Mouse (Mus musculus): ENCODE data around the gene Ldlr. TPM values are rescaled to one million over a fixed set of nuclear protein-coding genes. Genes with fewer than 3 reads are reported as not detected.

Ldlr gene
- total and polyA plus RNA-seq, 3 experiments = 69.1 to 90.6 TPM; not detected in 1

DNA sequence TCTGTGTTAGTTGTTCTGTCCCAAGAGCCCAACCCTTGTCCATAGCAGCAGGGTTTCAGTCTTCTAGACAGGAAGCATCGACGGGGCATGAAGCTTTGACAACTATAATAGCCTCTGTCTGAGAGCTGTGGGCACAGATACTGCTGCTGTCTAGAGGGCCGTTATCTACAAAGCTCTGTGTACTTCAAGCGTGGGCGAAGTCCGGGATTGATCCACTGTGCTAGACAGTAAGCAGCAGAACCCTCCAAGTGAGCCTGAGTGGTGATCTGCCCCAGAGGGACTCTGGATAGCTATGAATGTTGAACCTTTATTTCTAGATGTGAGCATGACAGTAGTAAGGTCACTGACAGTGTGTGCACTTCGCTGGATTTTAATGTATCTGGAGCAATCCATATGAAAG lies 34.7 kb upstream of the Ldlr start:
- H3K27me3 ChIP-seq (ENCODE audit: control insufficient read depth in 1 of 2, insufficient read depth in 2 of 2, low read length in 2 of 2) = no peaks in the 10 kb centered on the region
- H3K9me3 ChIP-seq (replicated peaks; ENCODE audit: insufficient read depth, low read length) = no peaks in the 10 kb centered on the region
- peaks cover 0 to 79% of the 10 kb centered on the region in 2 experiments; a peak in 2 of 4 replicates for H3K36me3 ChIP-seq (ENCODE audit: control insufficient read depth in 1 of 2, insufficient read depth in 2 of 2, low read length in 2 of 2)
- no peak overlapping the region for H3K4me3 ChIP-seq (ENCODE audit: control insufficient read depth in 1 of 2, insufficient read depth in 1 of 2, low read depth in 2 of 2, low read length in 2 of 2)
- H3K9ac ChIP-seq (ENCODE audit: control insufficient read depth, low read depth, low read length, poor library complexity, severe bottlenecking) = no peak overlapping the region
- H3K4me1 ChIP-seq (ENCODE audit: control insufficient read depth in 1 of 2, insufficient read depth in 2 of 2, low read length in 2 of 2) = no peaks in the 10 kb centered on the region
- no peak for DNase-seq (ENCODE audit: low read depth, low spot score)
- no peak overlapping the region for H3K27ac ChIP-seq (ENCODE audit: control insufficient read depth, low read depth, low read length)
- no peak for TF ChIP-seq MEF2A (IDR thresholded peaks at IDR 0.05; ENCODE audit: extremely low read depth, insufficient replicate concordance, low read depth, low read length, poor library complexity, severe bottlenecking)
- TF ChIP-seq RAD21 (IDR thresholded peaks at IDR 0.05; ENCODE audit: low read depth, low read length) = no peak
- TF ChIP-seq ETS1 (IDR thresholded peaks at IDR 0.05; ENCODE audit: low read depth, low read length) = no peak
- no peak for TF ChIP-seq MYC (IDR thresholded peaks at IDR 0.05; ENCODE audit: low read depth, low read length)
- no peak for TF ChIP-seq NELFE (IDR thresholded peaks at IDR 0.05; ENCODE audit: low read depth, low read length)
- TF ChIP-seq CHD2 (IDR thresholded peaks at IDR 0.05; ENCODE audit: low read length) = no peak
- no peak for TF ChIP-seq MAZ (IDR thresholded peaks at IDR 0.05; ENCODE audit: low read depth, low read length)
- TF ChIP-seq MAFK (IDR thresholded peaks at IDR 0.05; ENCODE audit: borderline replicate concordance, low read depth, low read length) = no peak
- TF ChIP-seq RCOR1 (IDR thresholded peaks at IDR 0.05; ENCODE audit: low read depth, low read length) = no peak
- TF ChIP-seq E2F4 (IDR thresholded peaks at IDR 0.05; ENCODE audit: borderline replicate concordance, low read depth, low read length) = no peak
- TF ChIP-seq MAX (IDR thresholded peaks at IDR 0.05; ENCODE audit: low read length) = no peak
- TF ChIP-seq ELF1 (IDR thresholded peaks at IDR 0.05; ENCODE audit: low read depth, low read length) = no peak
- TF ChIP-seq MXI1 (IDR thresholded peaks at IDR 0.05; ENCODE audit: low read depth, low read length) = no peak
- TF ChIP-seq JUND (IDR thresholded peaks at IDR 0.05; ENCODE audit: low read depth, low read length) = no peak
- no peak for TF ChIP-seq GATA1 (IDR thresholded peaks at IDR 0.05; ENCODE audit: low read depth, low read length)
- H3K79me2 ChIP-seq (ENCODE audit: control insufficient read depth, insufficient read depth, low read length, poor library complexity) = no peaks in the 10 kb centered on the region

DNA sequence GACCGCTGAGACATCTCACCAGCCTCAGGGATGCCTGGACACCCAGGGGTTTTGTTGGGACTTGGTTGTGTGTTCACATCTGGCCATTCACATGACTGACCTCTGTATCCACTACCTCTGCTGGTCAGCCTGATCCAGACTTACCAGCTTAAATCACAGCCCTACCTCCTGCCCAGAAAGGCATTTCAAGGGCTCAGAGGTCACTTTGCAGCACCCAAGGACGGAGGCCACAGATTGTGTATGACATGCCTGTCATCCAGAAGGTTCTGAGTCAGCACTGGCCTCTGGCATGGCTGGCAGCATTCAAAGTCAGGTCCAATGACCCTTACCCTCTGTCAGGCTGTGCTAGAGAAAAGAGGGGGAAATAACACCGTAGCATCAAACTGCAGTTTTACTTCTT lies 33.3 kb upstream of the Ldlr start:
- Histone ChIP-seq H3K27ac (ENCODE audit: control insufficient read depth, low read depth, low read length) (no peak overlapping the region), H3K4me3 (ENCODE audit: control insufficient read depth in 1 of 2, insufficient read depth in 1 of 2, low read depth in 2 of 2, low read length in 2 of 2) (no peak overlapping the region), H3K9me3 (replicated peaks; ENCODE audit: insufficient read depth, low read length) (no peaks in the 10 kb centered on the region), H3K4me1 (ENCODE audit: control insufficient read depth in 1 of 2, insufficient read depth in 2 of 2, low read length in 2 of 2) (no peaks in the 10 kb centered on the region), H3K9ac (ENCODE audit: control insufficient read depth, low read depth, low read length, poor library complexity, severe bottlenecking) (no peak overlapping the region), H3K36me3 (ENCODE audit: control insufficient read depth in 1 of 2, insufficient read depth in 2 of 2, low read length in 2 of 2) (peaks cover 0 to 75% of the 10 kb centered on the region in 2 experiments; a peak in 2 of 4 replicates), H3K27me3 (ENCODE audit: control insufficient read depth in 1 of 2, insufficient read depth in 2 of 2, low read length in 2 of 2) (no peaks in the 10 kb centered on the region), H3K79me2 (ENCODE audit: control insufficient read depth, insufficient read depth, low read length, poor library complexity) (no peaks in the 10 kb centered on the region)
- no peak for TF ChIP-seq MEF2A (IDR thresholded peaks at IDR 0.05; ENCODE audit: extremely low read depth, insufficient replicate concordance, low read depth, low read length, poor library complexity, severe bottlenecking)
- TF ChIP-seq ETS1 (IDR thresholded peaks at IDR 0.05; ENCODE audit: low read depth, low read length) = no peak
- TF ChIP-seq GATA1 (IDR thresholded peaks at IDR 0.05; ENCODE audit: low read depth, low read length) = no peak
- TF ChIP-seq ELF1 (IDR thresholded peaks at IDR 0.05; ENCODE audit: low read depth, low read length) = no peak
- TF ChIP-seq SMC3 (IDR thresholded peaks at IDR 0.05; ENCODE audit: low read depth, low read length) = no peak
- no peak for TF ChIP-seq POLR2AphosphoS5 (IDR thresholded peaks at IDR 0.05; ENCODE audit: borderline replicate concordance, low read depth, low read length)
- TF ChIP-seq ZC3H11A (IDR thresholded peaks at IDR 0.05; ENCODE audit: low read depth, low read length) = no peak
- TF ChIP-seq ZNF384 (IDR thresholded peaks at IDR 0.05; ENCODE audit: low read depth, low read length) = no peak
- TF ChIP-seq MAFK (IDR thresholded peaks at IDR 0.05; ENCODE audit: borderline replicate concordance, low read depth, low read length) = no peak
- TF ChIP-seq USF1 (IDR thresholded peaks at IDR 0.05; ENCODE audit: low read depth, low read length) = no peak
- no peak for DNase-seq (ENCODE audit: low read depth, low spot score)

Data from MEL (cell line).